Mouse (Mus musculus) ES-E14 (cell line): ENCODE measurements around the gene Mrpl42.

ENCODE experiments used
- CHD2 ChIP-seq: IDR thresholded peaks from 2 replicates; pipeline ENCODE4 v1.6.1; 2014; ENCODE audit warnings: mild to moderate bottlenecking, low read depth, low read length, inconsistent platforms
- HCFC1 ChIP-seq: IDR thresholded peaks from 2 replicates; pipeline ENCODE4 v1.6.1; 2012; ENCODE audit warnings: low read length, inconsistent platforms, borderline replicate concordance; ENCODE audit not compliant: insufficient read depth
- MAFK ChIP-seq: IDR thresholded peaks from 2 replicates; pipeline ENCODE4 v1.6.1; 2014; ENCODE audit warnings: mild to moderate bottlenecking, low read depth, low read length, inconsistent platforms; ENCODE audit not compliant: insufficient read depth
- ZC3H11A ChIP-seq: IDR thresholded peaks from 2 replicates; pipeline ENCODE4 v1.6.1; 2012; ENCODE audit warnings: low read depth, mild to moderate bottlenecking, inconsistent platforms, low read length, borderline replicate concordance

DNA sequence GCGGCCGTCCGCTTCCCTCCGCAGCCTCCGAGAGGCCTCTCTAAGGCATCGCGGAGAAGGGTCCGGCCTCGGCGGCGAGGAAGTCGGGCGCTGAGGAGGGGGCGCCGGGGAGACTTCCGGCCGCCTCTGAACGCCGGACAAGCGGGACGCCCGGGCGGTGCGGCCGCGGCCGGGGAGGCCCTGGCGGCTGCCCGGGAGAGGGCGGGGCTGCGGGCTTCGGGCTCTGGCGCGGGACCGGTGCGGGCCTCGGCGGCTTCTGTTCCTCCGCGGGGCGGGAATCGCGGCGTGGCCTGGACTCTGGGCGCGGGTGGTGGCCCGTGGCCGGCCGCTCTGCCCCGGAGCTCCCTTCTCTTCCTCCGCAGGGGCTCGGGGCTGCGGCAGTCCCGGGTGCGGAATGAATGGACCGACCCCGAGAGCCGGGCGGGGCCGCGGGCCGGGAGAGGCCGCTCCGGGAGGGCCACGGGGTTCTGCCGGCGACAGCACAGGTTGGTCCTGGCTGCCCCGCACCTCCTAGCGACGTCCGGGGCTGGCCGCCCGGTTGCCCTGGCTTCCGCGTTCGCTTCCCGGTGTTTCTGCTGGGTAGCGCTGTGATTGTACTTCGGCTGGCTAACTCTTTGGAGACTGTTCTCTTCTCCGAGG lies 13.7 kb upstream of the Mrpl42 start:
- no peak for TF ChIP-seq HCFC1
- TF ChIP-seq CHD2: no peak
- TF ChIP-seq MAFK: no peak
- TF ChIP-seq ZC3H11A: no peak
